Mouse (Mus musculus) WW6 (cell line): ENCODE results near the gene Exoc7.
A peak's percentile ranks its signal among the peaks of the same experiment; 100 is the strongest.
"Not testable (repeated sequence)": the region's sequence is repeated elsewhere in the genome, so short reads cannot be mapped to it uniquely, and the experiment has no call there.

Experiments used
- DNase-seq: peaks from one replicate; pipeline ENCODE4 v3.0.0-alpha.2; 2013; ENCODE audit warnings: low read depth, low spot score

Gene Exoc7

DNA sequence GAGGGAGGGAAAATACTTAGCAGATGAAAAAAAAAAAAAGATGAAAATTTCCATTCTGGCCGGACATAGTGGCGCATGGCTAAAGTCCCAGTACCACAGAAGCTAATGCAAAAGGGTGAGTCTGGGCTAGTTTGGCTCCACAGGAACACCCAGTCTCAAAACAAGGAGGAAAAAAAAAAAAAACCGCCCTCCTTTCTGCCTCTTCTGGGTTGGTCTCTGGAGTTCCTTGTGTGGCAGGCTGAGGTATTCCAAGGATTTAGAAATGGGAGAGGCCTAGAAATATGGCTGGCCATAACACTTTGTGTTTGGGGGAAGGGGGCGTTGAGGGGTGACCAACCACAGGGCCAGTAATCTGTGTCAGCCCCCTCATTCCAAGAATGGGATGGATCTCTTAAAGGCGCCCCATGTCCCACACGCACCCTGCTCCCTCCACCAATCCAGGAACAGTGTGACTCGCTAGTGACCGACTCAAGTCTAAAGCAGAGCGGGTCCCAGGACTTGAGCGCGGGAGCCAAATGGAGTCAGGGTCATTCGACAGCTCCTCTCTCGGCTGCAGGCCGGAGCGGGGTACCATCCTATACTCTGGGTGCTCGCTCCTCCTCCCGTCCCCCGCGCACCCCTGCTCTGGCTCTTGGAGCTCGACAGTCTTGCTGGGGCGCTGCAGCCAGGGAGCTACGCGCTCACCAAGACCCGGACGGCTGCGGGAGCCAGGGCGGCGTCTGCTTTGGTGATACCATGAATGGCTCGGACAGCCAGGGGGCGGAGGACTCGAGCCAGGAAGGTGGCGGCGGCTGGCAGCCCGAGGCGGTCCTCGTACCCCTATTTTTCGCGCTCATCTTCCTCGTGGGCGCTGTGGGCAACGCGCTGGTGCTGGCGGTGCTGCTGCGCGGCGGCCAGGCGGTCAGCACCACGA, 26.0 kb downstream of the Exoc7 start, which contains the start of gene Galr2:
Gene Galr2, plus strand, starts transcription at position 189 of the 913 bp plus-strand sequence.
- no peak for DNase-seq

GRCm38 (mm10) chr11:116277184-116277583, 29.8 kb downstream of the Exoc7 start:
- DNase-seq: not testable (repeated sequence)

GRCm38 (mm10) chr11:116274045-116274666, 32.9 kb downstream of the Exoc7 start, which contains the start of gene Srp68:
Srp68 (minus strand) TSS chr11:116274217.
- DNase-seq: peak; percentile 81

GRCm38 (mm10) chr11:116273469-116274044, 33.5 kb downstream of the Exoc7 start:
- DNase-seq: no peak

DNA sequence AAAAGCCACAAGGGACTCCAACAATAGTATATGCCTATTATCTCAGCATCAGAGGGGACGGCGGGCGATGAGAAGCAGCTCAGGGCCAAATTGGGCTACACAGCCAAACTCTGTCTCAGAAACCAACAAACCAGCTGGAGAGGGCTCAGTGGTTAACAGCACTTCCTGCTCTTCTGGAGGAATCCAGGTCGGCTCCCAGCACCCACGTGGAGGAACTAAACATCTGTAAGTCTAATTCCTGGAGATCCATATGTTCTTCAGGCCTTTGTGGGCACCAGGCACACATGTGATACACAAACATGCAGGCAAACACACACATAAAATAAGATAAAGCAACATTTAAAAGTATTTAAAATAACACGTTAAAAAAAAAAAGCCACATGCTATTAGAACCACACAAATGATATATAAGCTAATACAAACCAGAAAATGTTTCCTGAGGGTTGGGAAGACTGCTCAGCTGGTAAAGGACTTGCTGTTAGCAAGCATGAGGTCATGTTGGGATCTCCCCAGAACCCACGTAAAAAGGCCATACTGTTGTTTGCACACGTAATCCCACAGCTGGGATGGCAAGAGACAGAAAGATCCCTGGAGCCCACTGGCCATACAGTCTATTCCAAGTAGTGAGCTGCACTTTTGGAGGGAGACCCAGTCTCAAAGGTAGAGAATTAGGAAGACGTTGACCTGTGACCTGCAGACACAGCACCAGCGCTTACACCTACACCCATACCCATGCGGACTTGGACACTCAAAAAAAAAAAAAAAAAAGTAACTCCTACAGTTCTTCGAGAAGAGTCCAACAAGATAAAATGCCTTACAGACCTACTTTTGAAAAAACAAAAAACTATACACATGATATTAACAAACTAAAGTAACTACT, 34.2 kb downstream of the Exoc7 start:
- no peak for DNase-seq

GRCm38 (mm10) chr11:116269560-116269959, 37.5 kb downstream of the Exoc7 start:
- no peak for DNase-seq

DNA sequence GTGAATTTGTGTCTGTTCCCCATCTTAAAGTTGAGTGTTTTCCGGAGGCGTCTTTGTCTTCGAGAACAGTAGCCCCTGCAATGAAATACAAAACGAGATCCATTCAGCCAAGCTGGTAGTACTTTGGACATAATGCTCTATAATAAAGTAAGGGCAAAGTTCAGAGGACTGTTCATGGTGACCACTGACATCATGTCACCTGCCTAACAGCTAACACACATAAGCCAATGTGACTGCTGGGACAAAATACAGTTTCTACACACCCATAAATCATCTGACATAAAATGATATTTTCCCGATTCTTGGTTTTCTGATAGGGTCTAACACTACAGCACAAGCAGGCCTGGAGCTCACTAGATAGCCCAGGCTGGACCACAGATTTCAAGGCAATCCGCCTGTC, 38.7 kb downstream of the Exoc7 start:
- no peak for DNase-seq

DNA sequence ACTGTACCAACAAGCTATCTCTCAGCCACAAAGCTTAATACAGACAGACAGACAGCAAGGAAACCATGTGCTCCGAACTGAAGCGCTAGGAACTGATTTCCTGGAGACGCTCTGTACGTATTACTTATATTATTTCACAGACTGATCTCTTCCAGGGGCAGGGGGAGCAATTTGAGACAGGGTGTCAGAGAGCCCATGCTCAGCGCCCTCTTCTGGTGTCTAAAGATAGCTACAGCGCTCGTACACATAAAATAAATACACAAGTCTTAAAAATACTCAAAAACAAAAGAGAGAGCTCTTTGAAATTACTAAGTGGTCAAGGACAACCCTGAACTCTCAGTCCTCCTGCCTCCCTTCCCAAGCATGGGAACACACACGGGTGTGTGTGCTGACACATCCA, 39.4 kb downstream of the Exoc7 start:
- no peak for DNase-seq

- DNase-seq: no peak
Observed at GRCm38 (mm10) chr11:116265850-116266249, 41.2 kb downstream of the Exoc7 start.

GRCm38 (mm10) chr11:116265352-116265751, 41.7 kb downstream of the Exoc7 start:
- no peak for DNase-seq

DNA sequence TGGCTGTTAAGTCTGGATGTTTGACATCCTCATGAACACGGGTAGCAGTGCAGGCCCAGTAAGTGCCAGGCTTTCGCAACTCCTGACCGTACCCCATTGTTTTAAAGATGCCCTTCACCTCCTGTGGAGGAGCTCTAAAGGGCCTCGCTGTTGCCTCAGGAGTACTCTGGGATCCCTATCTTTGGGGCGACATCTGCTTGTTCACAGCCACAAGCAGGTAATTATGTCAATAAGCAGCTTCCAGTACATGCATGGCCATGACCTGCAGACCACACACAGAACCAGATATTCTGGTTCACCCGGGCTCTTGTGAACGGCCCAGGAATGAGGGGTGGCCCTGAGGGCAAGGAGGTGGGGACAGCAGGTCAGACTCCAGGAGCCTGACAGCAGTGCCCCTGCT, 46.8 kb downstream of the Exoc7 start:
- DNase-seq: no peak

- no peak for DNase-seq
Observed at GRCm38 (mm10) chr11:116259461-116259860, 47.6 kb downstream of the Exoc7 start.

- DNase-seq: no peak
Observed at GRCm38 (mm10) chr11:116255982-116256675, 50.9 kb downstream of the Exoc7 start.

DNA sequence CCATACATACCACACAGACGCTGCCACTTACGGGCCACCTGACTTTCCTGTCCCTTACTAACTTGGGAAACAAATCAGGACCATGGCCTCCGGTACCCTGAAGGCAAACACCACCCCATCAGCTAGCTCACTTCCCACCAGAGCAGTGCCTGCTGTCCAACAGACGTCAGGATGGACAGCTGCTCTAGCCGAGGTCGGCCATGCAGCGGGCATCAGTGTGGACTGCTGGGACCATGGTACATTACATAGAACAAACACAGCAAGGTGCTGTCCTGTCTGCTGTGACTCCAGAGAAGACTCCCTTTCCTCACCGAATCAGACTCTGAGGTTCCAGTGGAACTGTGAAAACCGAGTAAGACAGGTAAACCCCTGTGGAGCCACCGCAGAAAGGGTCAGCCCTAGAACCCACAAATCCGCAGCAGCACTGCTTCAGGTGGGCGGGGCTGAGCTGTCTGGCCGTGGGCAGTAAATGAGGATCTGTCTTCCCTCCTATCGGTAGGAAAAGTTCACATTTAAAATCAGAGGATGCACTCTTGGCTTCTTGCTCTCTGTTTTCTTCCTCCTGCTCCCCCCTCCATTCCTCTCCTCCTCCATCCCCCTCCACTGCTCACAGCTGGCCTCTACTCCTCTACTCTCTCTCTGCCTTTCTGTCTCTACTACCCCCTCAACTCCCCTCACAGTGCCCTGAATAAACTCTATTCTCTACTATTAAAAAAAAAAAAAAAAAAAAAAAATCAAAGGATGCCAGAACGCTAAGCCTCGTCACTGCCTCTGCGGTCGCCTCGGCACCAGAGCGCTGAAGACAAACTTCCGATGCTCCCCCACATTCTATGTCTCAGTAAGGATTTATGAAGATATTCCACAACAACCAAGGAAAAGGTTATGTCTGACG, 51.7 kb downstream of the Exoc7 start:
- no peak for DNase-seq

DNA sequence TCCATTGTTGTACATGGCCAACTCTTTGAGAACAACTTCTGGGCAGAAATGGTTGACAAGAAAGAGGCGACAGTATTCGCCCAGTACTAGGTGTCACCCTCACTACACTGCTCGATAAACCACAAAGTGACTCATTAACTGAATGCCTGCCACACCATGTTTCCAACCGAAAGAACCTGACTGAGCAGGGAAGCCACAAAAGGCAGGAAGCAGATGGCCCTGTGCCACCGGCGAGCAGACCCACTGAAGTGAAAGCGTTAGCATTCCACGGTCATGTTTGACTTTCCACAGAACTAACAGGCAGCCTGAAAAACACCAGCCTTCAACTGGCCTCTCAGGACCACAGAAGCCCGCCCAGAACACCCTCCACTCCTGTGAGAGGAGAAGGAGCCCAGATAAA, 52.4 kb downstream of the Exoc7 start:
- no peak for DNase-seq

GRCm38 (mm10) chr11:116253076-116253600, 53.9 kb downstream of the Exoc7 start:
- no peak for DNase-seq

DNA sequence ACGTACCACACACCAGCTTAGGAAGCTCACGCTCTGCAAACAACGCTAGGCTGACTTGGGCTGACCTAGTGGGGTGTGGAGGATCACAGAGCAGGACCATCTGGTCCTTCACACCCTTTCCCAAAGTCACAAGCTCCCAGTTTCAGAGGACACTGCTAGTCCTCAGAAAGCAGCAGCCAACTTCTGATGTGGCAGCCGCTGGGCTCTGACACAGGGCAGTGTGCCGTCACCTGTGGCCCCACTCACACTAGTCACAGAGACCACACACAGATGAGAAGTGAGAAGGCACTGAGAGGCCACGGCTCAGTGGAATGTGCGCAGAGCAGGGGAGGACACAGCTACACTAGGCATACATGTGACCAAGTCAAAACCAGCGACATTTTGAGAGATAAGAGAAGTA, 56.1 kb downstream of the Exoc7 start:
- no peak for DNase-seq

- DNase-seq: no peak
Observed at GRCm38 (mm10) chr11:116247502-116248222, 59.4 kb downstream of the Exoc7 start.

GRCm38 (mm10) chr11:116245616-116246015, 61.4 kb downstream of the Exoc7 start:
- DNase-seq: no peak
